Mouse (Mus musculus) heart, postnatal 0 days (tissue): ENCODE results near the gene Gria3. TPM values are rescaled to one million over a fixed set of nuclear protein-coding genes. Genes with fewer than 3 reads are reported as not detected.

Experiments used
- ATAC-seq: fragments of 200-750 bp; cut with Nextera tagmentation; 2 replicates; pipeline ENCODE4 v1.8.0; 2017; ENCODE audit warnings: low read depth, moderate number of reproducible peaks, moderate library complexity; ENCODE audit not compliant: insufficient read depth
- DNase-seq: peaks from one replicate; pipeline ENCODE4 v3.0.0-alpha.2; 2016; ENCODE audit warnings: low spot score
- H3K27ac ChIP-seq: fragments of 300-500 bp; sonication (generic); 2 replicates; pipeline ENCODE4 v1.5.1; 2014; ENCODE audit warnings: low read depth, mild to moderate bottlenecking
- H3K27me3 ChIP-seq: fragments of 300-500 bp; sonication (generic); 2 replicates; pipeline ENCODE4 v1.6.1; 2014; ENCODE audit warnings: low read length, mixed read lengths; ENCODE audit not compliant: control insufficient read depth, insufficient read depth
- H3K36me3 ChIP-seq: fragments of 300-500 bp; sonication (generic); replicated peaks from 2 replicates; pipeline ENCODE4 v1.6.1; 2014; ENCODE audit warnings: low read length, mixed read lengths; ENCODE audit not compliant: control insufficient read depth, insufficient read depth
- H3K4me1 ChIP-seq: fragments of 300-500 bp; sonication (generic); 2 replicates; pipeline ENCODE4 v1.6.1; 2014; ENCODE audit warnings: antibody characterized with exemption; ENCODE audit not compliant: control insufficient read depth, insufficient read depth
- H3K4me2 ChIP-seq: fragments of 300-500 bp; sonication (generic); 2 replicates; pipeline ENCODE4 v1.6.1; 2014; ENCODE audit warnings: low read depth, mild to moderate bottlenecking, low read length, moderate library complexity
- H3K4me3 ChIP-seq: fragments of 300-500 bp; sonication (generic); 2 replicates; pipeline ENCODE4 v1.5.1; 2014; ENCODE audit warnings: low read depth, low read length
- H3K9ac ChIP-seq: fragments of 300-500 bp; sonication (generic); replicated peaks from 2 replicates; pipeline ENCODE4 v1.6.1; 2014; ENCODE audit warnings: low read depth, low read length, mixed read lengths
- H3K9me3 ChIP-seq: fragments of 300-500 bp; sonication (generic); replicated peaks from 2 replicates; pipeline ENCODE4 v1.6.1; 2016; ENCODE audit warnings: low read length; ENCODE audit not compliant: control insufficient read depth
- CTCF ChIP-seq: IDR thresholded peaks from 2 replicates; pipeline ENCODE4 v1.5.1; 2016; ENCODE audit warnings: antibody characterized with exemption, control low read depth, low read depth
- EP300 ChIP-seq: IDR thresholded peaks from 2 replicates; pipeline ENCODE4 v1.6.1; 2016; ENCODE audit warnings: antibody characterized with exemption, low read depth
- WGBS: fragments of 180-500 bp; shearing (Covaris S2); extraction: QIAGEN DNeasy Blood & Tissue Kit; methylation state at CpG from one replicate; pipeline ENCODE4 v1.1.7; 2014; 5-methylcytosine and 5-hydroxymethylcytosine counted together
- polyA plus RNA-seq: library from polyadenylated mRNA; unstranded; fragments of >200 nt; fragmentation: Nextera tagmentation; extraction: Ambion mirVana; gene quantifications from 2 replicates; pipeline ENCODE4 v1.2.1, GENCODE M21; 2015
- total RNA-seq: library from RNA; depleted of rRNA; stranded (reverse); fragments of >200 nt; gene quantifications from 2 replicates; pipeline ENCODE4 v1.2.3, GENCODE M21; 2014; ENCODE audit warnings: low replicate concordance

Gria3 gene
- total and polyA plus RNA-seq, 2 experiments from 2014 or later: 2.1 to 3.4 TPM

DNA sequence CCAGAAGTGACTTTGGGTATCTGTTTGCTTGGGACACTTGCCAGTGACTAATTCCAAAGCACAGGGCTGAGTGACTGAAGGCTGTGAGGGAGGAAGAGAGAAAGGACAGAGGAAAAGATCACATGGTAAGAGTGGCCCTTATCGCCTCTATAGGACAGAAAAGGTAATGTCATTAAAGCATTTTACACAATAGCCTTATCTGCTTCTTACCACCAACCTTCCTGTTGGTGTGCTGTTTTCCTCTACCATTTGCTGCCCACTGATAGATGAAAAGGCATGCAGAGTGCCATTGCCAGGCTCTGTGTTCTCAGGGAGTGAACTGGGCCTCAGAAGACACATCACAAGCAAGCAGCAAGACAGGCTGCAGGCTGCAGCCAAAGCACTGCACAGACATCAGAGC, 107.3 kb downstream of the Gria3 start:
- Histone ChIP-seq H3K4me1 (no peaks in the 10 kb centered on the region), H3K9me3 (no peaks in the 10 kb centered on the region), H3K4me2 (no peak overlapping the region), H3K4me3 (no peak overlapping the region), H3K27me3 (no peaks in the 10 kb centered on the region), H3K36me3 (no peaks in the 10 kb centered on the region), H3K9ac (no peak overlapping the region), H3K27ac (no peak overlapping the region)
- ATAC-seq (no peak), DNase-seq (no peak)
- WGBS: 33% methylated on average over 1 of the region's 1 CpGs
- TF ChIP-seq CTCF (no peak), EP300 (no peak)

DNA sequence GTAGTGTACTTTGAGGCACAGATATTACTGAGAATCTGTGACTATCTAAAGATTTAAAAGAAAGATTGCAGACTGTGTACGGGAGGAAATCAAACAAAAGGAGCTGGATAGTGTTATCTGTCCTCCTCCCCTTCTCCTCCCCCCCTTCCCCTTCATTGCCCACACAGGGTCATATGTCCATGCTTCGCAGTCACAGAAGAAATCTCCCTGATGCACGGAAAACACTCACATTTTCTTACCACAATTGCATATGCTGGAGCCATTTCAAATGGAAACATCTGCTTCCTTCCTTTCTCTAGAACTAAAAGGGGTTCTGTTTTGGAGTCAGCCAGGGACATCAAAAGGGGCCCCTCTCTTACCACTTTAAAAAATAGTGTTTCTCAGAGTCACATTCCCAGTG, 114.3 kb downstream of the Gria3 start:
- no peak overlapping the region for H3K4me2 ChIP-seq
- no peaks in the 10 kb centered on the region for H3K4me1 ChIP-seq
- H3K4me3 ChIP-seq: no peak overlapping the region
- ATAC-seq: no peak
- no peak for DNase-seq
- no peaks in the 10 kb centered on the region for H3K36me3 ChIP-seq
- H3K27ac ChIP-seq: no peak overlapping the region
- no peak overlapping the region for H3K9ac ChIP-seq
- no peaks in the 10 kb centered on the region for H3K27me3 ChIP-seq
- no peaks in the 10 kb centered on the region for H3K9me3 ChIP-seq
- 45% methylated on average over 3 of the region's 3 CpGs for WGBS
- no peak for TF ChIP-seq EP300
- TF ChIP-seq CTCF: no peak

DNA sequence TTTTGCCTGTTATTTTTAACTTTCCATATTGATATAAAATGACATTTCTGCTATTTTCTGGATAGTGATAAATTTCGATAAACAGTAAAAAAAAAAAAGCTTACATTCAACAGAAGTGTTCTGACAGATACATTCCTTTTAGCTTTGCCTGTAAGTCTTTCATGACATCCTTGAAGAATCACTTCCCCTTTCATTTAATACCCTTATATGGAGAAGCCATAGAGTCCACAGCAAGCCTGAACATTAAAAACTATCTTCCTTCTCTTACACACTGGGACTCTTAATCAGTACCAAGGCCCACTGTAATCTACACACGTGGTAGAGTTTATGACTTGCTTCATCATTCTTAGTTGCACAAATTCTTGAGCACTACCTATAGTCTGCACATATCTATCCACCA, 131.9 kb downstream of the Gria3 start:
- no peak overlapping the region for H3K4me2 ChIP-seq
- DNase-seq (no peak), ATAC-seq (no peak)
- TF ChIP-seq EP300 (no peak), CTCF (no peak)
- no peaks in the 10 kb centered on the region for H3K9me3 ChIP-seq
- no peaks in the 10 kb centered on the region for H3K36me3 ChIP-seq
- H3K27ac ChIP-seq: no peak overlapping the region
- no peak overlapping the region for H3K9ac ChIP-seq
- 71% methylated on average over 2 of the region's 2 CpGs for WGBS
- no peaks in the 10 kb centered on the region for H3K27me3 ChIP-seq
- H3K4me1 ChIP-seq: no peaks in the 10 kb centered on the region
- no peak overlapping the region for H3K4me3 ChIP-seq

DNA sequence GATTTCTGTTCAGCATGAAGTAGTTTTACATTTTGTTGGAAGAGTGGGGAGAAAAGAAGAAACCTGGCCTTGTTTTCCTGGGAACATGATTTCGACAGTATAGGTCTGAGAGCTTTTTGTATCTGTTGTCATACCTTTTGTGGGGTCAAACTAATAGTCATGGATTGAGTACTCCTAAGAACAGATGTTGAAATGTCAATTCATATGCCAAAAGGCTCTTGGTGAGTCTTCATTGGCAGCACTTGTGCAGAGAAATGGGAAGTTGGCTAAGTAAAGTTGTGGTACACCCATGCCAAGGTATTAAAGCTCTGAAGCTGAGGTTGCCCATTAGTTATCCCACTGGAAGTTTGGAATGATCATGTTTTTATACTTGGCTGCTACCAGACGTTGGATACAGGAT, 135.2 kb downstream of the Gria3 start:
- TF ChIP-seq CTCF (no peak), EP300 (no peak)
- Histone ChIP-seq H3K9ac (no peak overlapping the region), H3K36me3 (no peaks in the 10 kb centered on the region), H3K4me2 (no peak overlapping the region), H3K27me3 (no peaks in the 10 kb centered on the region), H3K4me3 (no peak overlapping the region), H3K4me1 (no peaks in the 10 kb centered on the region), H3K27ac (no peak overlapping the region), H3K9me3 (no peaks in the 10 kb centered on the region)
- DNase-seq (no peak), ATAC-seq (no peak)
- WGBS: 60% methylated on average over 2 of the region's 2 CpGs

DNA sequence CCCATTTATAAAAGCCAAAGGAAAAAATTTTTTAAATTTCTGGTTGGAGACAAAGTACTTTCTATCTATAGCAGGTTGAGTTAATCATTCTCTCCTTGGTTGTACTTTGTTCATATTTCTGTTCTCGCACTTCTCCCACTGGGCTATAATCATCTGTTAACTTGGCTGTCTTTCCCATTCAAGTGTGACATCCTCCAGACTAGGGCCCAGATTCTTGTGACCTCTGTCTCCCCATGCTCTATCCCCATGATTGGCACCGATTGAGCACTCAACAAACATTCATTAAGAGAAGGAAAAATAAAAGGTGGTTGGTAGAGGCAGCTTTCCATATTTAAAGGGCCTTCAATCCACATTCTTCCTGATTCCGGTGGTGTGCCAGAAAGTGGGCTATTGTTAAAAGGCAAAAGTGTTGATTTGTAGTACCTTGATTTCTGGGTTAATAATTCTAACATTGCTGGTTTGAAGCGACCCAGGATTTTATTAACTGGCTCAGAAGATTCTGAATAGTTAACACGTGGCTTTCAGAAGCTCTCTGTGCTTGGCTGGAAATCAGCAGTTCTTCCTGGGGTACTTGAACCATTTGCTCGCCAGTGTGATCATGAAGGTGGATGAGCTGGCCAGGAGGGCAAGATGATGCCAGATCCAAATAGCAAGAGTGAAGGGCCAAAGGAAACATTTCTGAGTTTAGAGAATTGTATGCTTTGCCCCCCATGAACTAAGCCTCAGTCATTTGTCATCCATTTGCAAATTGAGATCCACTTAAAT, 161.8 kb downstream of the Gria3 start:
- no peak overlapping the region for H3K4me3 ChIP-seq
- H3K4me1 ChIP-seq: no peaks in the 10 kb centered on the region
- no peaks in the 10 kb centered on the region for H3K9me3 ChIP-seq
- DNase-seq (no peak), ATAC-seq (no peak)
- TF ChIP-seq CTCF (no peak), EP300 (no peak)
- no peaks in the 10 kb centered on the region for H3K36me3 ChIP-seq
- H3K27ac ChIP-seq: no peak overlapping the region
- H3K9ac ChIP-seq: no peak overlapping the region
- WGBS: 56% methylated on average over 6 of the region's 6 CpGs
- H3K27me3 ChIP-seq: no peaks in the 10 kb centered on the region
- no peak overlapping the region for H3K4me2 ChIP-seq

DNA sequence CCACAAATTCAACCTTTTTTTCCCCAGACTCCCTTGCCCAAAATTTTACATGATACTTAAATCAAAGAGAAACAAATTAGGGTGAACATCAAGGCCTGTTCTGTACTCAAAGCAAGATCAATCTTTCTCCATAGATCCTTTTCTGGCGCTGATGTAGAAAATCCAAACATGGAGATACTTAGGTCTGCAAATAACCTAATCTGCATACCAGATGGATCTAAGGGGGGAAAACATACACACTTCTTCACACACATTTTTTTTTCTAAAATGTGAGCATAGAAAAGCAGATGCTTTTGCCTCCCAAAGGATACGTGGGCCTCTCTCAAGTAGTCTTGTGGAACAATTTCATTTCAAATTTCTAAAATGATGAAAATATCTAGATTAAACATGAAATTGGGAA, 164.2 kb downstream of the Gria3 start:
- 64% methylated on average over 2 of the region's 2 CpGs for WGBS
- TF ChIP-seq CTCF: no peak
- TF ChIP-seq EP300: no peak
- Histone ChIP-seq H3K4me1 (no peaks in the 10 kb centered on the region), H3K4me2 (no peak overlapping the region), H3K4me3 (no peak overlapping the region), H3K27me3 (no peaks in the 10 kb centered on the region), H3K9ac (no peak overlapping the region), H3K27ac (no peak overlapping the region), H3K36me3 (no peaks in the 10 kb centered on the region), H3K9me3 (no peaks in the 10 kb centered on the region)
- ATAC-seq (no peak), DNase-seq (no peak)
